Mouse (Mus musculus): ENCODE measurements around the gene 4930524B15Rik.

- TF ChIP-seq CTCF (IDR thresholded peaks at IDR 0.05; ENCODE audit: low read depth, low read length), result no peak
- TF ChIP-seq EP300 (IDR thresholded peaks at IDR 0.05; ENCODE audit: insufficient read depth, low read depth, low read length), result no peak
- TF ChIP-seq POLR2A (IDR thresholded peaks at IDR 0.05; ENCODE audit: insufficient read depth, low read length), result no peak
Observed at GRCm38 (mm10) chr11:31984786-31985185, 19.4 kb downstream of the 4930524B15Rik start.

Measured in ES-Bruce4 (cell line).